Comparison of ENCODE assay signal across 23 mouse cellular contexts in genomic region chr10:83666556-83666955, GRCm38 (mm10). TPM values are rescaled to one million over a fixed set of nuclear protein-coding genes. Genes with fewer than 3 reads are reported as not detected.
"Had no signal": no experiment of that assay in that cellular context is flagged by ENCODE, and none has a peak within 500 bp of the region (broad histone marks: within the 10 kb centered on the region; RNA-seq: fewer than 3 reads in every experiment).

No protein-coding gene starts in this region.

- ATAC-seq: midbrain, embryonic 16.5 days had no signal

- H3K27ac ChIP-seq: liver, embryonic 13.5 days; liver, embryonic 15.5 days; macrophage; midbrain, embryonic 10.5 days; midbrain, embryonic 12.5 days; neural tube, embryonic 13.5 days; neural tube, embryonic 15.5 days; stomach, embryonic 15.5 days; stomach, postnatal 0 days had no signal

- H3K4me1 ChIP-seq: liver, embryonic 13.5 days; liver, embryonic 15.5 days; midbrain, embryonic 10.5 days; midbrain, embryonic 12.5 days; neural tube, embryonic 13.5 days; neural tube, embryonic 15.5 days; stomach, embryonic 15.5 days had no signal

- H3K9me3 ChIP-seq: liver, embryonic 13.5 days; liver, embryonic 15.5 days; midbrain, embryonic 10.5 days; midbrain, embryonic 12.5 days; neural tube, embryonic 13.5 days; stomach, embryonic 15.5 days had no signal

- H3K9ac ChIP-seq: liver, embryonic 13.5 days; liver, embryonic 15.5 days; lung, embryonic 14.5 days; midbrain, embryonic 12.5 days; neural tube, embryonic 13.5 days; neural tube, embryonic 15.5 days; stomach, embryonic 15.5 days had no signal

- H3K4me3 ChIP-seq: liver, embryonic 13.5 days; liver, embryonic 15.5 days; midbrain, embryonic 10.5 days; midbrain, embryonic 12.5 days; myocyte; neural tube, embryonic 13.5 days; neural tube, embryonic 15.5 days; stomach, embryonic 15.5 days had no signal

- DNase-seq: liver, embryonic 13.5 days; lung, adult 18-20 months; lung, embryonic 14.5 days; lung, postnatal 10 days; midbrain, embryonic 14.5 days; retina, postnatal 1 day; right cerebral cortex, adult 18-20 months; right cerebral cortex, postnatal 25 days; right cerebral cortex, postnatal 4 days; thymus, adult 2 months; thymus, postnatal 25 days; thymus, postnatal 4 days had no signal

- H3K27me3 ChIP-seq: liver, embryonic 15.5 days; midbrain, embryonic 12.5 days; neural tube, embryonic 13.5 days; neural tube, embryonic 15.5 days; stomach, embryonic 15.5 days had no signal

- H3K4me2 ChIP-seq: liver, embryonic 13.5 days; liver, embryonic 15.5 days; lung, embryonic 14.5 days; midbrain, embryonic 12.5 days; neural tube, embryonic 13.5 days; neural tube, embryonic 15.5 days; stomach, embryonic 15.5 days had no signal

- H3K36me3 ChIP-seq: liver, embryonic 13.5 days; liver, embryonic 15.5 days; midbrain, embryonic 10.5 days; midbrain, embryonic 12.5 days; neural tube, embryonic 13.5 days; neural tube, embryonic 15.5 days; stomach, embryonic 15.5 days had no signal

RNA-seq across cellular contexts. Expression of gene 1500009L16Rik, which starts 56.1 kb away (rescaled TPM):
- total RNA-seq: megakaryocyte-erythroid progenitor cell, adult 5-6 weeks had no signal
- polyA plus RNA-seq: macrophage, myocyte had no signal
